Mouse (Mus musculus) limb, embryonic 12.5 days (tissue): ENCODE results near the gene Meiob. TPM values are rescaled to one million over a fixed set of nuclear protein-coding genes. Genes with fewer than 3 reads are reported as not detected.

Experiments used
- ATAC-seq: fragments of 200-750 bp; cut with Nextera tagmentation; 2 replicates; pipeline ENCODE4 v1.8.0; 2017; ENCODE audit warnings: low read depth, moderate TSS enrichment; ENCODE audit not compliant: insufficient number of reproducible peaks, insufficient read depth, low FRiP score, low TSS enrichment
- H3K27ac ChIP-seq: fragments of 300-500 bp; sonication (generic); 2 replicates; pipeline ENCODE4 v1.5.1; 2016; ENCODE audit warnings: mild to moderate bottlenecking, moderate library complexity
- H3K27me3 ChIP-seq: fragments of 300-500 bp; sonication (generic); 2 replicates; pipeline ENCODE4 v1.6.1; 2016; ENCODE audit warnings: mild to moderate bottlenecking, moderate library complexity
- H3K36me3 ChIP-seq: fragments of 300-500 bp; sonication (generic); 2 replicates; pipeline ENCODE4 v1.6.1; 2016; ENCODE audit warnings: mild to moderate bottlenecking, moderate library complexity
- H3K4me1 ChIP-seq: fragments of 300-500 bp; sonication (generic); replicated peaks from 2 replicates; pipeline ENCODE4 v1.6.1; 2016
- H3K4me2 ChIP-seq: fragments of 300-500 bp; sonication (generic); 2 replicates; pipeline ENCODE4 v1.6.1; 2016; ENCODE audit warnings: mild to moderate bottlenecking, moderate library complexity
- H3K4me3 ChIP-seq: fragments of 300-500 bp; sonication (generic); replicated peaks from 2 replicates; pipeline ENCODE4 v1.5.1; 2016; ENCODE audit warnings: mild to moderate bottlenecking
- H3K9ac ChIP-seq: fragments of 300-500 bp; sonication (generic); replicated peaks from 2 replicates; pipeline ENCODE4 v1.6.1; 2016; ENCODE audit warnings: mild to moderate bottlenecking, moderate library complexity
- H3K9me3 ChIP-seq: fragments of 300-500 bp; sonication (generic); 2 replicates; pipeline ENCODE4 v1.6.1; 2016; ENCODE audit warnings: mild to moderate bottlenecking, moderate library complexity
- WGBS: fragments of 180-500 bp; shearing (Covaris S2); methylation state at CpG from one replicate; pipeline ENCODE4 v1.1.7; 2016; 5-methylcytosine and 5-hydroxymethylcytosine counted together
- polyA plus RNA-seq: library from polyadenylated mRNA; unstranded; fragments of >200 nt; fragmentation: Nextera tagmentation; extraction: Ambion mirVana; gene quantifications from 2 replicates; pipeline ENCODE4 v1.2.1, GENCODE M21; 2016

Gene Meiob
- polyA plus RNA-seq, 1 experiment from 2014 or later: not detected

DNA sequence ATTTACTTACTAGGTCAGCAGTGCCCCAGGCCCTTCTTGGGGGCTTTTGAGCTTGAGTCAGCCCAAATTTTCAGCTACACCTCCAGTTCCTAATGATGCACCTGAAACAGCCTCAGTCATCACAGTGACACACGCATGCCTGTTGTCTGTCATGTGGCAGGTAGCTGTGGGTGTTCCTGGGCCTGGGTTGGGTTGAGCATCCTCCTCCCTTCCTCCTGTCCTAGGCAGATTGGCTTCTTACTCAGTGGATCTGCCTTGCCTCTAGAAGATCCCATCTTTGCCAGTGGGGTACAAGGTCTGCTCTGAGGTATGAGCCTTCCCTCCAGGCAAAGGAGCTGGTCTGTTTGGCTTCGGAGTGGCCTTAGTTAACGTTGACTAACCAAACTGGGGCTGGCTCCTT lies 84.8 kb downstream of the Meiob start:
- Histone ChIP-seq H3K27me3 (no peaks in the 10 kb centered on the region), H3K27ac (no peak overlapping the region), H3K4me2 (no peak overlapping the region), H3K36me3 (peaks cover 49% of the 10 kb centered on the region), H3K9ac (no peak overlapping the region), H3K9me3 (no peaks in the 10 kb centered on the region), H3K4me3 (no peak overlapping the region), H3K4me1 (peaks cover 28% of the 10 kb centered on the region)
- WGBS: 91% methylated on average over 3 of the region's 3 CpGs
- ATAC-seq: no peak

Other genes starting within 250 kb of the Meiob start
- 68.6 and 77.7 TPM in 2 replicates for gene Tsc2, start 171.7 kb upstream of the Meiob start, polyA plus RNA-seq
- 23.3 and 24.9 TPM in 2 replicates for gene Nthl1, start 171.6 kb upstream of the Meiob start, polyA plus RNA-seq
- 58.9 and 59.3 TPM in 2 replicates for gene Slc9a3r2, start 154.0 kb upstream of the Meiob start, polyA plus RNA-seq
- gene Npw, start 145.8 kb upstream of the Meiob start, polyA plus RNA-seq: 0.49 and 1.3 TPM in 2 replicates
- gene Zfp598, start 134.6 kb upstream of the Meiob start, polyA plus RNA-seq: 24.5 and 28.4 TPM in 2 replicates
- 7.5 and 8.2 TPM in 2 replicates for gene Syngr3, start 114.3 kb upstream of the Meiob start, polyA plus RNA-seq
- 49.7 and 53.5 TPM in 2 replicates for gene Gfer, start 108.1 kb upstream of the Meiob start, polyA plus RNA-seq
- 1.7 and 1.8 TPM in 2 replicates for gene Noxo1, start 108.1 kb upstream of the Meiob start, polyA plus RNA-seq
- 99.7 and 103 TPM in 2 replicates for gene Tbl3, start 96.6 kb upstream of the Meiob start, polyA plus RNA-seq
- gene Rnf151, start 86.2 kb upstream of the Meiob start, polyA plus RNA-seq: 0.29 and 0.41 TPM in 2 replicates
- 1,161 and 1,172 TPM in 2 replicates for gene Rps2, start 86.2 kb upstream of the Meiob start, polyA plus RNA-seq
- gene Ndufb10, start 79.8 kb upstream of the Meiob start, polyA plus RNA-seq: 206 and 217 TPM in 2 replicates
- gene Rpl3l, start 76.5 kb upstream of the Meiob start, polyA plus RNA-seq: not detected in 2 replicates
- 22.7 and 24.1 TPM in 2 replicates for gene Msrb1, start 67.6 kb upstream of the Meiob start, polyA plus RNA-seq
- gene Hs3st6, start 51.3 kb upstream of the Meiob start, polyA plus RNA-seq: 2.7 and 4.0 TPM in 2 replicates
- gene Hagh, start 35.9 kb downstream of the Meiob start, polyA plus RNA-seq: 26.3 and 27.6 TPM in 2 replicates
- gene Fahd1, start 46.1 kb downstream of the Meiob start, polyA plus RNA-seq: 18.6 and 22.5 TPM in 2 replicates
- 0.37 and 0.43 TPM in 2 replicates for gene Igfals, start 61.7 kb downstream of the Meiob start, polyA plus RNA-seq
- gene Nubp2, start 82.1 kb downstream of the Meiob start, polyA plus RNA-seq: 50.1 and 53.2 TPM in 2 replicates
- gene Spsb3, start 82.4 kb downstream of the Meiob start, polyA plus RNA-seq: 40.4 and 46.1 TPM in 2 replicates
- gene Eme2, start 90.8 kb downstream of the Meiob start, polyA plus RNA-seq: 32.8 and 47.1 TPM in 2 replicates
- 89.5 and 94.8 TPM in 2 replicates for gene Mrps34, start 90.8 kb downstream of the Meiob start, polyA plus RNA-seq
- 46.2 and 46.5 TPM in 2 replicates for gene Nme3, start 92.2 kb downstream of the Meiob start, polyA plus RNA-seq
- gene Mapk8ip3, start 132.7 kb downstream of the Meiob start, polyA plus RNA-seq: 45.0 and 46.5 TPM in 2 replicates
- 265 and 277 TPM in 2 replicates for gene Jpt2, start 156.4 kb downstream of the Meiob start, polyA plus RNA-seq
- gene Cramp1l, start 211.5 kb downstream of the Meiob start, polyA plus RNA-seq: 9.4 and 12.1 TPM in 2 replicates
- gene Ift140, start 211.8 kb downstream of the Meiob start, polyA plus RNA-seq: 26.2 and 26.5 TPM in 2 replicates